9 mouse cellular contexts compared by ENCODE assay signal in genomic region chr14:122079428-122079827, GRCm38 (mm10). TPM values are rescaled to one million over a fixed set of nuclear protein-coding genes. Genes with fewer than 3 reads are reported as not detected.
DNase-seq lines count a peak whose midpoint lies in the region; ATAC-seq and TF ChIP-seq lines count a peak whose summit lies in the region.
"Had no signal": no experiment of that assay in that cellular context is flagged by ENCODE, and none has a peak within 500 bp of the region (broad histone marks: within the 10 kb centered on the region; RNA-seq: fewer than 3 reads in every experiment).

No protein-coding gene starts in this region.

- no peak overlapping the region for H3K27ac ChIP-seq in embryonic facial prominence, embryonic 10.5 days (replicated peaks)
- no peak overlapping the region for H3K27ac ChIP-seq in layer of hippocampus, adult 2 months

- peak; percentile 78 for TF ChIP-seq CTCF in layer of hippocampus, adult 2 months (conservative IDR thresholded peaks at IDR 0.05)

- DNase-seq in gastrocnemius, adult 18-20 months (ENCODE audit: low spot score) = peak; percentile 36
- no peak for DNase-seq in gastrocnemius, postnatal 25 days
- peak; percentile 94 to 95 for DNase-seq in B cell, adult 2 months
- DNase-seq in adrenal gland, postnatal 25 days = peak; percentile 71
- DNase-seq in embryonic facial prominence, embryonic 10.5 days (ENCODE audit: low spot score) = peak; percentile 59
- peak; percentile 23 to 62 for DNase-seq in layer of hippocampus, adult 2 months (ENCODE audit: low spot score in 2 of 2)
- peak; percentile 91 for DNase-seq in thymus, postnatal 4 days

- no peaks in the 10 kb centered on the region for H3K36me3 ChIP-seq in embryonic facial prominence, embryonic 10.5 days (replicated peaks)

- WGBS in embryonic facial prominence, embryonic 10.5 days = 44% methylated on average over 6 of the region's 6 CpGs

- H3K27me3 ChIP-seq in embryonic facial prominence, embryonic 10.5 days (replicated peaks; ENCODE audit: low read depth, poor library complexity, severe bottlenecking) = no peaks in the 10 kb centered on the region

- ATAC-seq in monocyte, adult 5-6 weeks (replicated peaks; ENCODE audit: insufficient number of reproducible peaks, low FRiP score, low TSS enrichment, poor library complexity, severe bottlenecking) = peak; percentile 59; the same call in 1 of the 2 replicates

- no peak overlapping the region for H3K4me3 ChIP-seq in embryonic facial prominence, embryonic 10.5 days
- H3K4me3 ChIP-seq in layer of hippocampus, adult 2 months = no peak overlapping the region

- H3K4me1 ChIP-seq in embryonic facial prominence, embryonic 10.5 days = no peaks in the 10 kb centered on the region

- H3K9me3 ChIP-seq in embryonic facial prominence, embryonic 10.5 days = no peaks in the 10 kb centered on the region

RNA-seq across cellular contexts. Expression of gene Tm9sf2, which starts 27.4 kb away (rescaled TPM):
- 10 to 100 TPM; 64.4 to 65.5 TPM for total RNA-seq in gastrocnemius, adult 18-20 months (2021)
- 10 to 100 TPM; 56.1 to 62.5 TPM for total RNA-seq in gastrocnemius, postnatal 25 days (2021)
- total RNA-seq in adrenal gland, postnatal 25 days (2021) = 143 and 162 TPM in 2 replicates
- 120 and 124 TPM in 2 replicates for polyA plus RNA-seq in embryonic facial prominence, embryonic 10.5 days (2016; fragmentation: Nextera tagmentation; extraction: Ambion mirVana)
- 100 to 1,000 TPM; 107 TPM for total RNA-seq in layer of hippocampus, adult 2 months (2021)
- 108 to 112 TPM (median 110 TPM) in 3 replicates for total RNA-seq in monocyte, adult 5-6 weeks (2017)

RNA-seq across cellular contexts. Expression of gene Timm8a2, which starts 45.0 kb away (rescaled TPM):
- total RNA-seq in gastrocnemius, adult 18-20 months (2021) = not detected
- not detected for total RNA-seq in gastrocnemius, postnatal 25 days (2021)
- not detected in 2 replicates for total RNA-seq in adrenal gland, postnatal 25 days (2021)
- not detected in 2 replicates for polyA plus RNA-seq in embryonic facial prominence, embryonic 10.5 days (2016; fragmentation: Nextera tagmentation; extraction: Ambion mirVana)
- total RNA-seq in layer of hippocampus, adult 2 months (2021) = not detected
- not detected in 3 replicates for total RNA-seq in monocyte, adult 5-6 weeks (2017)
- total RNA-seq: layer of hippocampus, postnatal 14 days had no signal
